Mouse (Mus musculus) CH12.LX (cell line): ENCODE data around the gene Rmi2. TPM values are rescaled to one million over a fixed set of nuclear protein-coding genes. Genes with fewer than 3 reads are reported as not detected.

Experiments
- DNase-seq: peaks from one replicate; pipeline ENCODE4 v3.0.0-alpha.2; 2013; ENCODE audit errors: extremely low read depth
- H3K27ac ChIP-seq: 2 replicates; pipeline ENCODE4 v1.5.1; 2012; ENCODE audit warnings: low read depth, mild to moderate bottlenecking, control low read depth, moderate library complexity; ENCODE audit not compliant: insufficient read depth
- H3K27me3 ChIP-seq: replicated peaks from 2 replicates; pipeline ENCODE3; 2012; ENCODE audit warnings: inconsistent platforms
- H3K36me3 ChIP-seq, 2 experiments: replicated peaks in 1 of 2; 2 replicates each; pipeline versions ENCODE3 to v1.6.1; 2012; ENCODE audit warnings: inconsistent platforms in 1 of 2, low read length in 1 of 2, mild to moderate bottlenecking in 1 of 2, mixed read lengths in 1 of 2, moderate library complexity in 1 of 2; ENCODE audit not compliant: control insufficient read depth in 1 of 2, insufficient read depth in 1 of 2
- H3K4me1 ChIP-seq, 2 experiments: 2 replicates each; pipeline ENCODE4 v1.6.1; 2012; ENCODE audit warnings: inconsistent platforms in 1 of 2, moderate library complexity in 1 of 2; ENCODE audit not compliant: insufficient read depth in 2 of 2, control insufficient read depth in 1 of 2
- H3K4me2 ChIP-seq: 2 replicates; pipeline ENCODE4 v1.6.1; 2012; ENCODE audit warnings: low read depth, mild to moderate bottlenecking, control low read depth; ENCODE audit not compliant: poor library complexity, insufficient read depth, severe bottlenecking
- H3K4me3 ChIP-seq, 3 experiments: fragments of 150-350 bp in 1 of 3; sonication (generic) in 1 of 3; replicated peaks in 1 of 3; 2 replicates each; pipeline versions ENCODE3 to v1.5.1; 2011 to 2012; ENCODE audit warnings: low read depth in 2 of 3, low read length in 2 of 3, mild to moderate bottlenecking in 2 of 3, moderate library complexity in 2 of 3, control low read depth in 1 of 3, improper control_type of control experiment in 1 of 3, inconsistent platforms in 1 of 3, mixed read lengths in 1 of 3; ENCODE audit not compliant: poor library complexity in 1 of 3
- H3K79me2 ChIP-seq: replicated peaks from 2 replicates; pipeline ENCODE4 v1.6.1; 2012; ENCODE audit warnings: mild to moderate bottlenecking, moderate library complexity; ENCODE audit not compliant: control insufficient read depth, poor library complexity, insufficient read depth, severe bottlenecking; ENCODE audit errors: extremely low read depth
- H3K9ac ChIP-seq: 2 replicates; pipeline ENCODE4 v1.6.1; 2012; ENCODE audit warnings: low read depth, mild to moderate bottlenecking, control low read depth, moderate library complexity; ENCODE audit not compliant: insufficient read depth
- H3K9me3 ChIP-seq: replicated peaks from 2 replicates; pipeline ENCODE3; 2012; ENCODE audit warnings: low read length, inconsistent platforms, mixed read lengths
- BHLHE40 ChIP-seq: IDR thresholded peaks from 2 replicates; pipeline ENCODE4 v1.6.1; 2011; ENCODE audit warnings: mild to moderate bottlenecking, low read depth, low read length, improper control_type of control experiment
- CHD1 ChIP-seq: IDR thresholded peaks from 2 replicates; pipeline ENCODE4 v1.6.1; 2012; ENCODE audit warnings: low read depth, low read length, improper control_type of control experiment, inconsistent platforms
- CHD2 ChIP-seq: IDR thresholded peaks from 2 replicates; pipeline ENCODE4 v1.6.1; 2011; ENCODE audit warnings: low read length, improper control_type of control experiment
- CTCF ChIP-seq, 2 experiments: IDR thresholded peaks in 1 of 2; conservative IDR thresholded peaks in 1 of 2; 2 replicates each; pipeline ENCODE4 v1.5.1; 2011 to 2012; ENCODE audit warnings: low read depth in 2 of 2, low read length in 2 of 2, improper control_type of control experiment in 1 of 2, inconsistent platforms in 1 of 2, mild to moderate bottlenecking in 1 of 2, moderate library complexity in 1 of 2
- ELF1 ChIP-seq: IDR thresholded peaks from 2 replicates; pipeline ENCODE4 v1.6.1; 2014; ENCODE audit warnings: low read depth, mild to moderate bottlenecking, inconsistent platforms, low read length, improper control_type of control experiment
- EP300 ChIP-seq: IDR thresholded peaks from 2 replicates; pipeline ENCODE4 v1.6.1; 2011; ENCODE audit warnings: low read length, improper control_type of control experiment
- HCFC1 ChIP-seq: IDR thresholded peaks from 2 replicates; pipeline ENCODE4 v1.6.1; 2012; ENCODE audit warnings: low read depth, mild to moderate bottlenecking, inconsistent platforms, low read length, improper control_type of control experiment
- IRF4 ChIP-seq: IDR thresholded peaks from 2 replicates; pipeline ENCODE4 v1.6.1; 2014; ENCODE audit warnings: low read depth, mild to moderate bottlenecking, inconsistent platforms, low read length, improper control_type of control experiment
- JUND ChIP-seq: conservative IDR thresholded peaks from 2 replicates; pipeline ENCODE4 v1.6.1; 2011; ENCODE audit warnings: low read depth, low read length, improper control_type of control experiment
- MAFK ChIP-seq: IDR thresholded peaks from 2 replicates; pipeline ENCODE4 v1.6.1; 2011; ENCODE audit warnings: low read length, improper control_type of control experiment; ENCODE audit not compliant: insufficient replicate concordance
- MEF2A ChIP-seq: IDR thresholded peaks from 2 replicates; pipeline ENCODE4 v1.6.1; 2014; ENCODE audit warnings: low read depth, mild to moderate bottlenecking, inconsistent platforms, low read length, improper control_type of control experiment, borderline replicate concordance
- MXI1 ChIP-seq: IDR thresholded peaks from 2 replicates; pipeline ENCODE4 v1.6.1; 2011; ENCODE audit warnings: mild to moderate bottlenecking, low read depth, low read length, improper control_type of control experiment
- NELFE ChIP-seq: IDR thresholded peaks from 2 replicates; pipeline ENCODE4 v1.6.1; 2011; ENCODE audit warnings: low read depth, low read length, improper control_type of control experiment
- NRF1 ChIP-seq: IDR thresholded peaks from 2 replicates; pipeline ENCODE4 v1.6.1; 2014; ENCODE audit warnings: low read depth, mild to moderate bottlenecking, inconsistent platforms, low read length, improper control_type of control experiment, moderate library complexity
- POLR2A ChIP-seq: IDR thresholded peaks from 2 replicates; pipeline ENCODE4 v1.6.1; 2011; ENCODE audit warnings: low read depth, mild to moderate bottlenecking, improper control_type of control experiment, low read length
- POLR2AphosphoS2 ChIP-seq: IDR thresholded peaks from 2 replicates; pipeline ENCODE4 v1.6.1; 2011; ENCODE audit warnings: low read depth, low read length, improper control_type of control experiment
- RCOR1 ChIP-seq: conservative IDR thresholded peaks from 2 replicates; pipeline ENCODE4 v1.6.1; 2012; ENCODE audit warnings: low read depth, mild to moderate bottlenecking, inconsistent platforms, low read length, improper control_type of control experiment
- SIN3A ChIP-seq: IDR thresholded peaks from 2 replicates; pipeline ENCODE4 v1.6.1; 2012; ENCODE audit warnings: low read length, improper control_type of control experiment, inconsistent platforms
- SMC3 ChIP-seq: IDR thresholded peaks from 2 replicates; pipeline ENCODE4 v1.6.1; 2011; ENCODE audit warnings: low read depth, low read length, improper control_type of control experiment
- TBP ChIP-seq: conservative IDR thresholded peaks from 2 replicates; pipeline ENCODE4 v1.6.1; 2011; ENCODE audit warnings: low read depth, low read length, improper control_type of control experiment
- USF1 ChIP-seq: IDR thresholded peaks from 2 replicates; pipeline ENCODE4 v1.6.1; 2014; ENCODE audit warnings: low read depth, mild to moderate bottlenecking, inconsistent platforms, low read length, improper control_type of control experiment
- USF2 ChIP-seq: conservative IDR thresholded peaks from 2 replicates; pipeline ENCODE4 v1.6.1; 2011; ENCODE audit warnings: low read depth, low read length, improper control_type of control experiment
- ZC3H11A ChIP-seq: IDR thresholded peaks from 2 replicates; pipeline ENCODE4 v1.6.1; 2012; ENCODE audit warnings: low read depth, mild to moderate bottlenecking, inconsistent platforms, low read length, improper control_type of control experiment
- ZKSCAN1 ChIP-seq: IDR thresholded peaks from 2 replicates; pipeline ENCODE4 v1.6.1; 2012; ENCODE audit warnings: low read depth, inconsistent platforms, low read length, improper control_type of control experiment, borderline replicate concordance
- ZNF384 ChIP-seq: IDR thresholded peaks from 2 replicates; pipeline ENCODE4 v1.6.1; 2012; ENCODE audit warnings: low read depth, low read length, improper control_type of control experiment, inconsistent platforms
- dilution Hi-C: fragments of 300-500 bp; cut with MboI; formaldehyde crosslinking; loops from 2 replicates; pipeline ENCODE4 v1.14.3; 2020; ENCODE audit warnings: low sequenced_read_pairs; ENCODE audit not compliant: extremely low pct_unique_long_range_greater_than_20kb, extremely low pct_ligation_motif_present
- in situ Hi-C: fragments of 300-500 bp; cut with MboI; formaldehyde crosslinking; loops from 3 replicates; pipeline ENCODE4 v1.14.3; 2019; ENCODE audit warnings: low sequenced_read_pairs, low pct_ligation_motif_present, low pct_unique_long_range_greater_than_20kb, mixed read lengths
- polyA plus RNA-seq: library from polyadenylated mRNA; unstranded; fragments of >175 nt; gene quantifications from 2 replicates; pipeline ENCODE4 v1.2.1, GENCODE M21; 2012; ENCODE audit warnings: low read depth; ENCODE audit not compliant: insufficient read length
- total RNA-seq, 2 experiments: library from RNA; depleted of rRNA; stranded (reverse); fragments of 300-350 nt in 1 of 2; fragments of >200 nt in 1 of 2; gene quantifications; 2 replicates each; pipeline ENCODE4 v1.2.3; 2012 to 2014

Rmi2 gene
- total and polyA plus RNA-seq, 3 experiments: 6.8 to 13.8 (median 9.3) TPM

DNA sequence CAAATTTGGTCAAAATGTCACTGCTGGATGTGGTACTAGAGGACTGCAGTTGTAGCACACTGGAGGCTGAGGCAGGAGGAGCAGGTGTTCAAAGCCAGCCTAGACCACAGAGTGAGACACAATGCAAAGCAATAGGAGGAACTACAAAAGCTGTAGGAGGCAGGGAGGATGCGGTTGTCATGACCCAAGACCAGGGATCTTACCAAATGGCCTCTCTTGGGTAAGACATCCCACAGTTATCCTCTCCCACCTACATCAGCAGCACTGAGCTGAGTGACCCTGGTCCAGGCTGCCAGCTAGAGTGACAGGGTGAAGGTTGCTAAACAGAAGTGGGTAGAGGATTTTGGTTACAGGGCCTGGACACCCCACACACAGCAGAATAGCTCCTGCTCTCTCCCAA is 92.2 kb downstream of the Rmi2 start:
- Histone ChIP-seq H3K27ac (no peak overlapping the region), H3K4me2 (no peak overlapping the region), H3K9ac (no peak overlapping the region), H3K27me3 (no peaks in the 10 kb centered on the region), H3K9me3 (peaks cover 10% of the 10 kb centered on the region), H3K36me3 (no peaks in the 10 kb centered on the region), H3K4me1 (peaks cover 0 to 3% of the 10 kb centered on the region in 2 experiments; a peak in 1 of 4 replicates), H3K4me3 (no peak overlapping the region), H3K79me2 (no peaks in the 10 kb centered on the region)
- dilution Hi-C loops: no loop called here
- TF ChIP-seq SMC3: no peak
- no peak for TF ChIP-seq NELFE
- TF ChIP-seq CHD1: no peak
- no peak for TF ChIP-seq NRF1
- TF ChIP-seq ZNF384: no peak
- TF ChIP-seq SIN3A: no peak
- TF ChIP-seq ZKSCAN1: no peak
- no peak for TF ChIP-seq CHD2
- no peak for TF ChIP-seq USF1
- TF ChIP-seq MEF2A: no peak
- no peak for TF ChIP-seq TBP
- no peak for TF ChIP-seq MXI1
- no peak for DNase-seq
- in situ Hi-C loops: no loop called here

DNA sequence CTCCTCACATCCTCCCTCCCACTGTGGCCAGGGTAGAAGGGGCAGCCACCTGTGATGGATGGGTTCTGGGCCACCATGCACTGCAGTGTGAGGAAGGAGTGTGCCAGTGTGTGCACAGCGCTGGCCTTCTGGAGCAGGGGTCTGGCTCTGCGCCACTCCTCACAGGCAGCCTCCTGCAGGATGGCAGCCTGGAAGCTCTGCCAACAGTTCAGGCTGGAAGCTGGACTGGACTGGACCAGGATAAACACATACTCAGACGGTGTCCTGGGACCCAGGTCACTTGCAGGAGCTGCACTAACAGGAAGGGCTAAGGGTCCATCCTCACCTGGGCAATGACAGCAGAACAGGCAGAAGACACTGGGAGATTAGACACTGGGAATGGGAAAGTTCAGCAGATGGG is 98.5 kb downstream of the Rmi2 start:
- Histone ChIP-seq H3K9me3 (peaks cover 10% of the 10 kb centered on the region), H3K4me1 (peaks cover 0 to 16% of the 10 kb centered on the region in 2 experiments; a peak in 3 of 4 replicates), H3K27me3 (no peaks in the 10 kb centered on the region), H3K9ac (no peak overlapping the region), H3K4me3 (no peak overlapping the region), H3K36me3 (no peaks in the 10 kb centered on the region), H3K4me2 (no peak overlapping the region), H3K27ac (no peak overlapping the region), H3K79me2 (no peaks in the 10 kb centered on the region)
- no peak for DNase-seq
- dilution Hi-C loops (no loop called here), in situ Hi-C loops (no loop called here)
- TF ChIP-seq CHD2: no peak
- no peak for TF ChIP-seq BHLHE40
- TF ChIP-seq NELFE: no peak
- no peak for TF ChIP-seq ZNF384
- TF ChIP-seq POLR2AphosphoS2: no peak
- no peak for TF ChIP-seq JUND
- no peak for TF ChIP-seq CTCF (conservative IDR thresholded peaks at IDR 0.05 in 1 of 2, IDR thresholded peaks at IDR 0.05 in 1 of 2; ENCODE audit: low read depth in 2 of 2, low read length in 2 of 2)
- no peak for TF ChIP-seq RCOR1
- no peak for TF ChIP-seq MAFK
- TF ChIP-seq HCFC1: no peak
- TF ChIP-seq IRF4: no peak
- no peak for TF ChIP-seq TBP
- no peak for TF ChIP-seq MEF2A
- no peak for TF ChIP-seq USF2
- no peak for TF ChIP-seq POLR2A
- TF ChIP-seq EP300: no peak
- TF ChIP-seq NRF1: no peak
- no peak for TF ChIP-seq MXI1
- no peak for TF ChIP-seq ZC3H11A
- TF ChIP-seq ELF1: no peak
